Mouse (Mus musculus) thymus, adult 2 months (tissue): ENCODE results near the gene Frmd8. TPM values are rescaled to one million over a fixed set of nuclear protein-coding genes. Genes with fewer than 3 reads are reported as not detected.

ENCODE experiments used
- DNase-seq: peaks from one replicate; pipeline ENCODE4 v3.0.0; 2021
- H3K27ac ChIP-seq: fragments of 200-500 bp; 2 replicates; pipeline ENCODE4 v1.5.1; 2012; ENCODE audit warnings: low read length, control low read depth; ENCODE audit not compliant: control insufficient read depth, insufficient read depth
- H3K27me3 ChIP-seq: fragments of 200-500 bp; 2 replicates; pipeline ENCODE4 v1.6.1; 2012; ENCODE audit warnings: mild to moderate bottlenecking, low read length, moderate library complexity, mixed read lengths; ENCODE audit not compliant: control insufficient read depth, insufficient read depth
- H3K36me3 ChIP-seq: fragments of 200-500 bp; 2 replicates; pipeline ENCODE4 v1.6.1; 2012; ENCODE audit warnings: mild to moderate bottlenecking, low read length, moderate library complexity; ENCODE audit not compliant: control insufficient read depth, insufficient read depth
- H3K4me1 ChIP-seq: fragments of 200-500 bp; replicated peaks from 2 replicates; pipeline ENCODE4 v1.6.1; 2012; ENCODE audit warnings: low read length; ENCODE audit not compliant: control insufficient read depth, insufficient read depth
- H3K4me3 ChIP-seq: fragments of 200-500 bp; 2 replicates; pipeline ENCODE4 v1.5.1; 2012; ENCODE audit warnings: mild to moderate bottlenecking, low read length, control low read depth, moderate library complexity; ENCODE audit not compliant: control insufficient read depth, insufficient read depth
- CTCF ChIP-seq: fragments of 200-500 bp; IDR thresholded peaks from 2 replicates; pipeline ENCODE4 v1.5.1; 2012; ENCODE audit warnings: mild to moderate bottlenecking, control low read depth, low read length, moderate library complexity, borderline replicate concordance; ENCODE audit not compliant: control insufficient read depth, poor library complexity, insufficient read depth; ENCODE audit errors: extremely low read depth
- POLR2A ChIP-seq: fragments of 200-500 bp; IDR thresholded peaks from 2 replicates; pipeline ENCODE4 v1.6.1; 2012; ENCODE audit warnings: mild to moderate bottlenecking, low read length, control low read depth, moderate library complexity; ENCODE audit not compliant: control insufficient read depth, poor library complexity, insufficient read depth; ENCODE audit errors: extremely low read depth
- WGBS: fragments of 180-500 bp; shearing (Covaris S2); methylation state at CpG from one replicate; pipeline ENCODE4 v1.1.7; 2018; 5-methylcytosine and 5-hydroxymethylcytosine counted together
- polyA plus RNA-seq: library from polyadenylated mRNA; depleted of rRNA; stranded (reverse); fragments of >200 nt; gene quantifications from 2 replicates; pipeline ENCODE4 v1.2.3, GENCODE M21; 2012

Frmd8 gene
- polyA plus RNA-seq, 1 experiment = 121 TPM

GRCm38 (mm10) chr19:5874391-5874968 lies 594 bp downstream of the Frmd8 start:
- H3K36me3 ChIP-seq = peaks cover 9% of the 10 kb centered on the region; the same call in 1 of the 2 replicates
- WGBS = 2% methylated on average over 13 of the region's 13 CpGs
- peak overlapping the region; percentile 57 for H3K27ac ChIP-seq
- H3K27me3 ChIP-seq = no peaks in the 10 kb centered on the region
- TF ChIP-seq POLR2A (no peak), CTCF (no peak)
- no peak for DNase-seq
- peaks cover 63% of the 10 kb centered on the region for H3K4me1 ChIP-seq
- H3K4me3 ChIP-seq = peak overlapping the region; percentile 88

- DNase-seq = no peak
These were observed 2.0 kb downstream of the Frmd8 start for GRCm38 (mm10) chr19:5872931-5873556.

GRCm38 (mm10) chr19:5872528-5872927 lies 2.5 kb downstream of the Frmd8 start:
- peaks cover 48% of the 10 kb centered on the region for H3K4me1 ChIP-seq
- peak; percentile 49 for DNase-seq
- H3K36me3 ChIP-seq = peaks cover 27% of the 10 kb centered on the region
- TF ChIP-seq POLR2A (no peak), CTCF (no peak)
- no peaks in the 10 kb centered on the region for H3K27me3 ChIP-seq
- peak overlapping the region; percentile 60 for H3K27ac ChIP-seq
- 25% methylated on average over 4 of the region's 4 CpGs for WGBS
- H3K4me3 ChIP-seq = peak overlapping the region; percentile 39

More at GRCm38 (mm10) chr19:5872931-5873556, 2.0 kb downstream of the Frmd8 start:
- TF ChIP-seq POLR2A (no peak), CTCF (peak; percentile 11; the same call in 1 of the 2 replicates)
- 61% methylated on average over 19 of the region's 19 CpGs for WGBS
- peaks cover 23% of the 10 kb centered on the region for H3K36me3 ChIP-seq
- H3K27ac ChIP-seq = peak overlapping the region; percentile 60
- H3K4me1 ChIP-seq = peaks cover 52% of the 10 kb centered on the region
- peak overlapping the region; percentile 39 for H3K4me3 ChIP-seq
- no peaks in the 10 kb centered on the region for H3K27me3 ChIP-seq

GRCm38 (mm10) chr19:5871683-5872082 lies 3.4 kb downstream of the Frmd8 start:
- DNase-seq = no peak
- Histone ChIP-seq H3K4me1 (peaks cover 42% of the 10 kb centered on the region), H3K27ac (peak overlapping the region; percentile 64; the same call in 1 of the 2 replicates), H3K4me3 (peak overlapping the region; percentile 31), H3K27me3 (no peaks in the 10 kb centered on the region), H3K36me3 (peaks cover 27% of the 10 kb centered on the region)
- WGBS = 19% methylated on average over 6 of the region's 6 CpGs
- TF ChIP-seq POLR2A (no peak), CTCF (no peak)

GRCm38 (mm10) chr19:5871273-5871672 lies 3.8 kb downstream of the Frmd8 start:
- peak; percentile 69 for DNase-seq
- TF ChIP-seq POLR2A = no peak
- no peak for TF ChIP-seq CTCF
- Histone ChIP-seq H3K27ac (peak overlapping the region; percentile 64; the same call in 1 of the 2 replicates), H3K4me1 (peaks cover 42% of the 10 kb centered on the region), H3K36me3 (peaks cover 27% of the 10 kb centered on the region), H3K4me3 (peak overlapping the region; percentile 31), H3K27me3 (no peaks in the 10 kb centered on the region)
- WGBS = 6% methylated on average over 7 of the region's 7 CpGs

GRCm38 (mm10) chr19:5868096-5868495 lies 7.0 kb downstream of the Frmd8 start:
- no peak for DNase-seq
- Histone ChIP-seq H3K27me3 (no peaks in the 10 kb centered on the region), H3K27ac (no peak overlapping the region), H3K4me1 (peaks cover 26% of the 10 kb centered on the region), H3K36me3 (peaks cover 54% of the 10 kb centered on the region), H3K4me3 (no peak overlapping the region)
- WGBS = 94% methylated on average over 6 of the region's 6 CpGs
- TF ChIP-seq POLR2A (no peak), CTCF (no peak)
